Mouse (Mus musculus) lung, postnatal 36 days (tissue): ENCODE measurements around the gene Rbfox1.
A peak's percentile ranks its signal among the peaks of the same experiment; 100 is the strongest.

Experiments
- DNase-seq: peaks from one replicate; pipeline ENCODE4 v3.0.0; 2022; ENCODE audit warnings: mixed read lengths

Gene Rbfox1

GRCm38 (mm10) chr16:7292985-7293805, 1408.0 kb downstream of the Rbfox1 start:
- no peak for DNase-seq

GRCm38 (mm10) chr16:7302416-7302815, 1417.3 kb downstream of the Rbfox1 start:
- DNase-seq = no peak

- no peak for DNase-seq
Observed at GRCm38 (mm10) chr16:7329196-7329595, 1444.0 kb downstream of the Rbfox1 start.

- no peak for DNase-seq
Observed at GRCm38 (mm10) chr16:7341186-7341585, 1456.0 kb downstream of the Rbfox1 start.

GRCm38 (mm10) chr16:7345298-7345697, 1460.1 kb downstream of the Rbfox1 start:
- no peak for DNase-seq

- no peak for DNase-seq
Observed at GRCm38 (mm10) chr16:7346001-7346625, 1461.0 kb downstream of the Rbfox1 start.

- no peak for DNase-seq
Observed at GRCm38 (mm10) chr16:7347522-7348165, 1462.5 kb downstream of the Rbfox1 start.

- no peak for DNase-seq
Observed at GRCm38 (mm10) chr16:7352808-7353207, 1467.7 kb downstream of the Rbfox1 start.

- DNase-seq = no peak
Observed at GRCm38 (mm10) chr16:7354116-7354515, 1469.0 kb downstream of the Rbfox1 start.

- no peak for DNase-seq
Observed at GRCm38 (mm10) chr16:7359043-7359442, 1473.9 kb downstream of the Rbfox1 start.

- DNase-seq = no peak
Observed at GRCm38 (mm10) chr16:7360706-7361105, 1475.6 kb downstream of the Rbfox1 start.

GRCm38 (mm10) chr16:7365878-7366277, 1480.7 kb downstream of the Rbfox1 start:
- no peak for DNase-seq

- DNase-seq = no peak
Observed at GRCm38 (mm10) chr16:7374146-7374545, 1489.0 kb downstream of the Rbfox1 start.

GRCm38 (mm10) chr16:7374674-7375073, 1489.5 kb downstream of the Rbfox1 start:
- no peak for DNase-seq

GRCm38 (mm10) chr16:7396101-7396500, 1510.9 kb downstream of the Rbfox1 start:
- DNase-seq = peak; percentile 3

- no peak for DNase-seq
Observed at GRCm38 (mm10) chr16:7404766-7405492, 1519.8 kb downstream of the Rbfox1 start.

GRCm38 (mm10) chr16:7407862-7408640, 1522.9 kb downstream of the Rbfox1 start:
- no peak for DNase-seq

GRCm38 (mm10) chr16:7419655-7420281, 1534.6 kb downstream of the Rbfox1 start:
- DNase-seq = peak; percentile 20

- DNase-seq = no peak
Observed at GRCm38 (mm10) chr16:7425386-7426089, 1540.4 kb downstream of the Rbfox1 start.

GRCm38 (mm10) chr16:7433296-7433695, 1548.1 kb downstream of the Rbfox1 start:
- no peak for DNase-seq

- no peak for DNase-seq
Observed at GRCm38 (mm10) chr16:7446791-7447290, 1561.7 kb downstream of the Rbfox1 start.
